Mouse (Mus musculus) stomach, embryonic 14.5 days (tissue): ENCODE measurements around the gene Decr2. TPM values are rescaled to one million over a fixed set of nuclear protein-coding genes. Genes with fewer than 3 reads are reported as not detected.
A peak's percentile ranks its signal among the peaks of the same experiment; 100 is the strongest.
"Not testable (repeated sequence)": the region's sequence is repeated elsewhere in the genome, so short reads cannot be mapped to it uniquely, and the experiment has no call there.

Source experiments
- ATAC-seq: fragments of 200-750 bp; cut with Nextera tagmentation; 2 replicates; pipeline ENCODE4 v1.8.0; 2017; ENCODE audit warnings: low read depth, moderate TSS enrichment; ENCODE audit not compliant: insufficient number of reproducible peaks, insufficient read depth, low FRiP score
- H3K27ac ChIP-seq: fragments of 300-500 bp; sonication (generic); 2 replicates; pipeline ENCODE4 v1.5.1; 2014; ENCODE audit warnings: mild to moderate bottlenecking, low read length, moderate library complexity, mixed read lengths
- H3K27me3 ChIP-seq: fragments of 300-500 bp; sonication (generic); 2 replicates; pipeline ENCODE4 v1.6.1; 2014; ENCODE audit warnings: low read length, control low read depth, mixed read lengths; ENCODE audit not compliant: control insufficient read depth, insufficient read depth
- H3K36me3 ChIP-seq: fragments of 300-500 bp; sonication (generic); 2 replicates; pipeline ENCODE4 v1.6.1; 2014; ENCODE audit warnings: mild to moderate bottlenecking, control low read depth, low read length, moderate library complexity, mixed read lengths; ENCODE audit not compliant: control insufficient read depth, insufficient read depth
- H3K4me1 ChIP-seq: fragments of 300-500 bp; sonication (generic); 2 replicates; pipeline ENCODE4 v1.6.1; 2014; ENCODE audit warnings: low read length, control low read depth, mixed read lengths; ENCODE audit not compliant: control insufficient read depth, insufficient read depth
- H3K4me2 ChIP-seq: fragments of 300-500 bp; sonication (generic); replicated peaks from 2 replicates; pipeline ENCODE4 v1.6.1; 2014; ENCODE audit warnings: low read depth, low read length, control low read depth
- H3K4me3 ChIP-seq: fragments of 300-500 bp; sonication (generic); 2 replicates; pipeline ENCODE4 v1.5.1; 2014; ENCODE audit warnings: low read depth, low read length, control low read depth
- H3K9ac ChIP-seq: fragments of 300-500 bp; sonication (generic); replicated peaks from 2 replicates; pipeline ENCODE4 v1.6.1; 2014; ENCODE audit warnings: low read depth, mild to moderate bottlenecking, control low read depth, low read length, moderate library complexity, mixed read lengths
- H3K9me3 ChIP-seq: fragments of 300-500 bp; sonication (generic); 2 replicates; pipeline ENCODE4 v1.6.1; 2016; ENCODE audit warnings: low read depth, low read length, control low read depth; ENCODE audit not compliant: control insufficient read depth
- WGBS: fragments of 180-500 bp; shearing (Covaris S2); extraction: QIAGEN DNeasy Blood & Tissue Kit; methylation state at CpG from one replicate; pipeline ENCODE4 v1.1.7; 2014; 5-methylcytosine and 5-hydroxymethylcytosine counted together
- polyA plus RNA-seq: library from polyadenylated mRNA; unstranded; fragments of >200 nt; fragmentation: Nextera tagmentation; extraction: Ambion mirVana; gene quantifications from 2 replicates; pipeline ENCODE4 v1.2.1, GENCODE M21; 2014

The Decr2 gene
- polyA plus RNA-seq, 1 experiment from 2014 or later = 40.4 TPM

GRCm38 (mm10) chr17:26115205-26115898, 25.2 kb upstream of the Decr2 start:
- H3K27me3 ChIP-seq = peaks cover 43% of the 10 kb centered on the region
- no peak overlapping the region for H3K9ac ChIP-seq
- no peak overlapping the region for H3K4me3 ChIP-seq
- no peak for ATAC-seq
- H3K36me3 ChIP-seq = no peaks in the 10 kb centered on the region
- H3K9me3 ChIP-seq = no peaks in the 10 kb centered on the region
- H3K4me1 ChIP-seq = peaks cover 10% of the 10 kb centered on the region; the same call in 1 of the 2 replicates
- 72% methylated on average over 7 of the region's 7 CpGs for WGBS
- no peak overlapping the region for H3K4me2 ChIP-seq
- no peak overlapping the region for H3K27ac ChIP-seq

GRCm38 (mm10) chr17:26114461-26114860, 24.3 kb upstream of the Decr2 start:
- not testable (repeated sequence) for H3K36me3 ChIP-seq, H3K9ac ChIP-seq, H3K4me3 ChIP-seq, H3K9me3 ChIP-seq, H3K4me2 ChIP-seq, H3K27ac ChIP-seq, ATAC-seq
- H3K4me1 ChIP-seq = peaks cover 10% of the 10 kb centered on the region; the same call in 1 of the 2 replicates
- whole genome bisulfite sequencing = 64% methylated on average over 7 of the region's 7 CpGs
- H3K27me3 ChIP-seq = peaks cover 43% of the 10 kb centered on the region

GRCm38 (mm10) chr17:26114061-26114460, 23.9 kb upstream of the Decr2 start:
- Histone ChIP-seq H3K4me3 (peak overlapping the region; percentile 60), H3K27ac (no peak overlapping the region), H3K27me3 (peaks cover 43% of the 10 kb centered on the region), H3K9me3 (no peaks in the 10 kb centered on the region), H3K4me2 (peak overlapping the region; percentile 94), H3K4me1 (peaks cover 10% of the 10 kb centered on the region; the same call in 1 of the 2 replicates), H3K9ac (no peak overlapping the region), H3K36me3 (no peaks in the 10 kb centered on the region)
- no peak for ATAC-seq
- 13% methylated on average over 8 of the region's 8 CpGs for WGBS

GRCm38 (mm10) chr17:26113181-26113948, 23.2 kb upstream of the Decr2 start, which contains the start of gene Tmem8:
Gene Tmem8 (plus strand): TSS chr17:26113299.
- ATAC-seq = peak; percentile 64
- Histone ChIP-seq H3K27ac (no peak within 1 kb of the TSS), H3K36me3 (no peaks in the 10 kb centered on the region), H3K4me2 (peak within 1 kb of the TSS; percentile 94), H3K4me1 (peaks cover 10% of the 10 kb centered on the region; the same call in 1 of the 2 replicates), H3K9ac (peak within 1 kb of the TSS; percentile 42), H3K9me3 (no peaks in the 10 kb centered on the region), H3K27me3 (peaks cover 43% of the 10 kb centered on the region), H3K4me3 (peak within 1 kb of the TSS; percentile 60)
- under 1% methylated on average over 72 of the region's 75 CpGs for WGBS

- no peaks in the 10 kb centered on the region for H3K9me3 ChIP-seq
- 20% methylated on average over 14 of the region's 14 CpGs for WGBS
- H3K4me1 ChIP-seq = peaks cover 10% of the 10 kb centered on the region; the same call in 1 of the 2 replicates
- H3K27ac ChIP-seq = no peak overlapping the region
- ATAC-seq = no peak
- no peaks in the 10 kb centered on the region for H3K36me3 ChIP-seq
- peaks cover 42% of the 10 kb centered on the region for H3K27me3 ChIP-seq
- peak overlapping the region; percentile 60 for H3K4me3 ChIP-seq
- peak overlapping the region; percentile 94 for H3K4me2 ChIP-seq
- peak overlapping the region; percentile 42 for H3K9ac ChIP-seq
Measured at GRCm38 (mm10) chr17:26112751-26113150, 22.6 kb upstream of the Decr2 start.

- ATAC-seq = no peak
- H3K36me3 ChIP-seq = no peaks in the 10 kb centered on the region
Measured at GRCm38 (mm10) chr17:26111722-26112121, 21.6 kb upstream of the Decr2 start.

GRCm38 (mm10) chr17:26111024-26111423, 20.9 kb upstream of the Decr2 start:
- H3K4me2 ChIP-seq = no peak overlapping the region
- H3K4me1 ChIP-seq = peaks cover 10% of the 10 kb centered on the region; the same call in 1 of the 2 replicates
- H3K27me3 ChIP-seq = peaks cover 41% of the 10 kb centered on the region
- no peak for ATAC-seq
- H3K9ac ChIP-seq = no peak overlapping the region
- no peak overlapping the region for H3K27ac ChIP-seq
- 11% methylated on average over 4 of the region's 4 CpGs for WGBS
- H3K4me3 ChIP-seq = no peak overlapping the region
- no peaks in the 10 kb centered on the region for H3K36me3 ChIP-seq
- H3K9me3 ChIP-seq = no peaks in the 10 kb centered on the region

More at GRCm38 (mm10) chr17:26111722-26112121, 21.6 kb upstream of the Decr2 start:
- peaks cover 41% of the 10 kb centered on the region for H3K27me3 ChIP-seq
- no peak overlapping the region for H3K4me3 ChIP-seq
- no peak overlapping the region for H3K9ac ChIP-seq
- H3K9me3 ChIP-seq = no peaks in the 10 kb centered on the region
- WGBS = 29% methylated on average over 4 of the region's 4 CpGs
- H3K27ac ChIP-seq = no peak overlapping the region
- H3K4me2 ChIP-seq = no peak overlapping the region
- peaks cover 10% of the 10 kb centered on the region; the same call in 1 of the 2 replicates for H3K4me1 ChIP-seq

GRCm38 (mm10) chr17:26110156-26110555, 20.0 kb upstream of the Decr2 start:
- Histone ChIP-seq H3K27ac (no peak overlapping the region), H3K4me3 (no peak overlapping the region), H3K4me1 (peaks cover 10% of the 10 kb centered on the region; the same call in 1 of the 2 replicates), H3K27me3 (peaks cover 32% of the 10 kb centered on the region), H3K4me2 (no peak overlapping the region), H3K9me3 (no peaks in the 10 kb centered on the region), H3K9ac (no peak overlapping the region), H3K36me3 (no peaks in the 10 kb centered on the region)
- WGBS = 32% methylated on average over 4 of the region's 4 CpGs
- ATAC-seq = no peak
